Mouse (Mus musculus): Measurements from ENCODE around the gene Svs3b. TPM values are rescaled to one million over a fixed set of nuclear protein-coding genes. Genes with fewer than 3 reads are reported as not detected.

Svs3b gene
- polyA plus RNA-seq, 1 experiment from 2014 or later: not detected

Other genes with a start within 250 kb of the Svs3b start
- 1.2 and 1.7 TPM in 2 replicates for gene Pabpc1l, start 231.2 kb downstream of the Svs3b start, polyA plus RNA-seq (2015; fragmentation: Nextera tagmentation; extraction: Ambion mirVana)
- gene Stk4, start 186.3 kb downstream of the Svs3b start, polyA plus RNA-seq (2015; fragmentation: Nextera tagmentation; extraction: Ambion mirVana): 19.4 and 21.2 TPM in 2 replicates
- gene Tomm34, start 185.5 kb downstream of the Svs3b start, polyA plus RNA-seq (2015; fragmentation: Nextera tagmentation; extraction: Ambion mirVana): 45.3 and 48.0 TPM in 2 replicates
- gene Kcns1, start 85.5 kb downstream of the Svs3b start, polyA plus RNA-seq (2015; fragmentation: Nextera tagmentation; extraction: Ambion mirVana): 0.40 and 0.50 TPM in 2 replicates
- not detected in 2 replicates for gene Wfdc5, start 73.9 kb downstream of the Svs3b start, polyA plus RNA-seq (2015; fragmentation: Nextera tagmentation; extraction: Ambion mirVana)
- gene Wfdc12, start 66.0 kb downstream of the Svs3b start, polyA plus RNA-seq (2015; fragmentation: Nextera tagmentation; extraction: Ambion mirVana): not detected in 2 replicates
- not detected in 2 replicates for gene Wfdc15a, start 56.5 kb downstream of the Svs3b start, polyA plus RNA-seq (2015; fragmentation: Nextera tagmentation; extraction: Ambion mirVana)
- gene Wfdc15b, start 35.0 kb downstream of the Svs3b start, polyA plus RNA-seq (2015; fragmentation: Nextera tagmentation; extraction: Ambion mirVana): not detected in 2 replicates
- gene Svs2, start 18.2 kb downstream of the Svs3b start, polyA plus RNA-seq (2015; fragmentation: Nextera tagmentation; extraction: Ambion mirVana): not detected in 2 replicates
- gene Svs4, start 21.8 kb upstream of the Svs3b start, polyA plus RNA-seq (2015; fragmentation: Nextera tagmentation; extraction: Ambion mirVana): not detected in 2 replicates
- gene Svs3a, start 32.6 kb upstream of the Svs3b start, polyA plus RNA-seq (2015; fragmentation: Nextera tagmentation; extraction: Ambion mirVana): not detected in 2 replicates
- gene Svs6, start 60.1 kb upstream of the Svs3b start, polyA plus RNA-seq (2015; fragmentation: Nextera tagmentation; extraction: Ambion mirVana): not detected in 2 replicates
- not detected in 2 replicates for gene Svs5, start 76.1 kb upstream of the Svs3b start, polyA plus RNA-seq (2015; fragmentation: Nextera tagmentation; extraction: Ambion mirVana)
- gene Slpi, start 132.5 kb upstream of the Svs3b start, polyA plus RNA-seq (2015; fragmentation: Nextera tagmentation; extraction: Ambion mirVana): 0.75 TPM in 1 of 2 replicates, not detected in the other
- gene Rbpjl, start 146.5 kb upstream of the Svs3b start, polyA plus RNA-seq (2015; fragmentation: Nextera tagmentation; extraction: Ambion mirVana): 0.08 and 0.10 TPM in 2 replicates
- 7.3 and 13.2 TPM in 2 replicates for gene Matn4, start 148.5 kb upstream of the Svs3b start, polyA plus RNA-seq (2015; fragmentation: Nextera tagmentation; extraction: Ambion mirVana)
- 9.4 and 12.1 TPM in 2 replicates for gene Sdc4, start 187.2 kb upstream of the Svs3b start, polyA plus RNA-seq (2015; fragmentation: Nextera tagmentation; extraction: Ambion mirVana)
- gene Sys1, start 200.3 kb upstream of the Svs3b start, polyA plus RNA-seq (2015; fragmentation: Nextera tagmentation; extraction: Ambion mirVana): 71.2 and 77.5 TPM in 2 replicates
- gene Gm20458, start 204.3 kb upstream of the Svs3b start, polyA plus RNA-seq (2015; fragmentation: Nextera tagmentation; extraction: Ambion mirVana): 3.3 and 7.7 TPM in 2 replicates
- not detected in 2 replicates for gene Trp53tg5, start 217.1 kb upstream of the Svs3b start, polyA plus RNA-seq (2015; fragmentation: Nextera tagmentation; extraction: Ambion mirVana)
- gene Dbndd2, start 229.5 kb upstream of the Svs3b start, polyA plus RNA-seq (2015; fragmentation: Nextera tagmentation; extraction: Ambion mirVana): 10.3 and 11.9 TPM in 2 replicates
- 69.1 and 71.8 TPM in 2 replicates for gene Pigt, start 240.9 kb upstream of the Svs3b start, polyA plus RNA-seq (2015; fragmentation: Nextera tagmentation; extraction: Ambion mirVana)

Data from neural tube, embryonic 13.5 days (tissue).